Mouse (Mus musculus) heart, postnatal 0 days (tissue): Measurements from ENCODE around the gene Pcnx.

Source experiments
- CTCF ChIP-seq: IDR thresholded peaks from 2 replicates; pipeline ENCODE4 v1.5.1; 2016; ENCODE audit warnings: antibody characterized with exemption, control low read depth, low read depth
- EP300 ChIP-seq: IDR thresholded peaks from 2 replicates; pipeline ENCODE4 v1.6.1; 2016; ENCODE audit warnings: antibody characterized with exemption, low read depth

DNA sequence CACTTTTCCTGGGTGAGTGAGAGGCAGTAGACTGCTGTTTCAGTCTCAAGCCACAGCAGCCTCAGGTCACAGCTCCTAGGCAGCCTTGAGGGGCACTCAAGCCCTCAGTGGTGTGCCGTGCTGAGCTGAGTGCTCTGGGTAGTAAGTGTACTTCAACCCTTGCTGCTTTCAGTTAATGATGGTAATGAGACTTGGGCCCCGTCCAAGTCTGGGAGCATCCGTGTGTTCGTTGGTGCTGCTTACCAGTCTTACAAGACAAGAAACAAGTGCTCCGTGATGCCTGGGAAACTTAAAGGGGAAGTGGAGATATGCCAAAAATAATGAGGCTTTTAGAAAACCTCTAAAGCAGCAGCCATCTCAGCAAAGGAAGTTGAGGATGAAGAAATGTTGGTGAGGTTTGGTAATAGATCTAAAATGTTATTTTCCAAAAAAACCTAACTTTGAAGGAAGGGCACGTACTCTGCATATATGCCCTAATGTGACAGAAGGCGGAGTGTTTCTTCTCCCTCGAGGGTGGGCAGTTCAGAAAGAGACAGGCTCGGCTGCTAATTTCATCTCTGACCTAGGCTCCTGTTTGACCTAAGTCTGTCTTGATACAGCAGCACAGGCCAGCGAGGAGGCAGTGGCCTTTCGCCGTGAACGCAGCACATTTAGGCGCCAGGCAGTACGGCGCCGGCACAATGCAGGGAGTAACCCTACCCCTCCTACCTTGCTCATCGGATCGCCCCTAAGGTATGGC, 68.0 kb downstream of the Pcnx start:
- TF ChIP-seq CTCF = no peak
- TF ChIP-seq EP300 = no peak
